8 mouse cellular contexts compared by ENCODE assay signal in the genomic region with DNA sequence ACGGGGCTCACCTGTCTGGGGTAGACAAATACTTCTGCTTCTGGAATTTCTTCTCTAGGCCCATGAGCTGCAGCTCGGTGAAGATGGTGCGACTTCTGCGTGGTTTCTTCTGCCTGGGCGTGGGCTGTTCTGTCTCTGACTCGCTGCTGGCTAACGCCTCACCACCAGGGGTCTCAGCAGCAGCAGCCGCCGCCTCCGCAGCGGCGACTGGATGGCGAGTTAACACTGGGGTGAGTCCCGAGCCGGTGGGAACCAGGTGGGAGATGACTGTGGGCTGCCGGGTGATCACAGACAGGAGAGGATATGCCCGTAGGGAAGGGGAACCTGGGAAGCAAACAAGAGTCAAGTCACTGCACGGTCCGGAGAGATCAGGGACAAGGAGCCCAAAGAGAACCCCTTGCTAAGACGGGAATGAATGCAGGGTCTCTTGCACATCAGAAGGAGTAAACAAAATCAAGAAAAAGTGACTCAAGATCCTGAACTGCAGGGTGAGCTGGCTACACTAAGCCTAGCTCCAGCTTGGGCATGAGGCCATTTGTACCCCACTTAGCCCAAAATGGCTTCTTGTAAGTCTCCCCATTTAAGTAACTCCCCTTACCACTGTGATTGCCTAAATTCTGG. TPM values are rescaled to one million over a fixed set of nuclear protein-coding genes. Genes with fewer than 3 reads are reported as not detected.
DNase-seq lines count a peak whose midpoint lies in the region; ATAC-seq lines count a peak whose summit lies in the region.

No protein-coding gene starts in this region.

- 0 out of 2 replicates have a peak overlapping the region, but pooled peaks have one; percentile 22 for H3K4me3 ChIP-seq in heart, embryonic 15.5 days
- H3K4me3 ChIP-seq in limb, embryonic 13.5 days: peak overlapping the region; percentile 28

- H3K27ac ChIP-seq in heart, embryonic 15.5 days: no peak overlapping the region
- H3K27ac ChIP-seq in limb, embryonic 13.5 days: no peak overlapping the region

- peaks cover 20% of the 10 kb centered on the region for H3K27me3 ChIP-seq in heart, embryonic 15.5 days
- H3K27me3 ChIP-seq in limb, embryonic 13.5 days: peaks cover 24% of the 10 kb centered on the region

- H3K9ac ChIP-seq in heart, embryonic 15.5 days: no peak overlapping the region
- H3K9ac ChIP-seq in limb, embryonic 13.5 days: peak overlapping the region; percentile 35; the same call in 1 of the 2 replicates

- DNase-seq in left cerebral cortex, adult 18-20 months (ENCODE audit: low spot score in 2 of 2): peak; percentile 38 to 46
- DNase-seq in left cerebral cortex, adult 9 months (ENCODE audit: low spot score in 2 of 2): no peak
- peak; percentile 16 for DNase-seq in embryo, embryonic 11.5 days (ENCODE audit: low read depth, low spot score)
- DNase-seq in retina, embryonic 14.5 days (ENCODE audit: low spot score): peak; percentile 73
- no peak for DNase-seq in spleen, postnatal 4 days (ENCODE audit: low spot score in 2 of 2)
- DNase-seq in spleen, adult 12 weeks (ENCODE audit: low spot score): no peak

- H3K36me3 ChIP-seq in heart, embryonic 15.5 days: no peaks in the 10 kb centered on the region
- no peaks in the 10 kb centered on the region for H3K36me3 ChIP-seq in limb, embryonic 13.5 days

- WGBS in heart, embryonic 15.5 days: 8% methylated on average over 20 of the region's 20 CpGs
- WGBS in limb, embryonic 13.5 days: 6% methylated on average over 20 of the region's 20 CpGs

- no peak for ATAC-seq in heart, embryonic 15.5 days (replicated peaks; ENCODE audit: insufficient number of reproducible peaks, insufficient read depth, low FRiP score, low read depth)
- peak; percentile 59; the same call in 1 of the 2 replicates for ATAC-seq in limb, embryonic 13.5 days (ENCODE audit: low FRiP score, low read depth)

- H3K4me1 ChIP-seq in heart, embryonic 15.5 days (replicated peaks): peaks cover 3% of the 10 kb centered on the region
- peaks cover 16% of the 10 kb centered on the region; the same call in 1 of the 2 replicates for H3K4me1 ChIP-seq in limb, embryonic 13.5 days

- peak overlapping the region; percentile 59 for H3K4me2 ChIP-seq in heart, embryonic 15.5 days
- peak overlapping the region; percentile 61 for H3K4me2 ChIP-seq in limb, embryonic 13.5 days (replicated peaks)

- H3K9me3 ChIP-seq in heart, embryonic 15.5 days (replicated peaks): no peaks in the 10 kb centered on the region
- no peaks in the 10 kb centered on the region for H3K9me3 ChIP-seq in limb, embryonic 13.5 days

RNA-seq across cellular contexts. Expression of a gene that starts 54.4 kb away (rescaled TPM):
- 1 to 10 TPM; 4.0 to 5.0 TPM for total RNA-seq in left cerebral cortex, adult 18-20 months (2021)
- not detected in 2 replicates for polyA plus RNA-seq in heart, embryonic 15.5 days (2015; fragmentation: Nextera tagmentation; extraction: Ambion mirVana)
- 1.8 and 2.1 TPM in 2 replicates for polyA plus RNA-seq in limb, embryonic 13.5 days (2015; fragmentation: Nextera tagmentation; extraction: Ambion mirVana)

Comparison
In these comparisons a context has a peak if more than half of its experiments do, and no peak if none do; other contexts are left out.
1. DNase-seq: peak in left cerebral cortex, adult 18-20 months (2 of 2), embryo, embryonic 11.5 days (single experiment) and retina, embryonic 14.5 days (single experiment); none in left cerebral cortex, adult 9 months (0 of 2), spleen, postnatal 4 days (0 of 2) and spleen, adult 12 weeks (single experiment).